Mouse (Mus musculus): ENCODE results near the gene Mbtd1.

DNA sequence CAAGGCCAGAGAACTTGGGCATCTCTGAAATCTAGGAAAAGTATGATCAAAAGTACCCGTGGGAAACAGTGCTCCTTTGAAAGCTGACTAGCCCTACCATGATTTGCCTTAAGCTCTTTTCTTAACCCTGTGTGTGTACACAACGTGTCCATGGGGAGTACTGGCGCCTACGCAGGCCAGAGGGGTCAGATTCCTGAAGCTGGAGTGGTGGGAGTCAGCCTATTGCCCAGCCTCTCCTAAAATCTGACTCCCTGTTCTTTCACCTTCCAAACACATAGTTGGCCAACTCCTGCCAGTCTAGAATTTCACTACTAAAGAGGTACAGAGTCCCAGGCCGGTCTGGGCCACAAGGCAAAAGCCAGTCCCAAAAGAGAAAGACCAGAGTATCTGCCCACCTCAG lies 66.7 kb downstream of the Mbtd1 start:
- TF ChIP-seq CTCF (IDR thresholded peaks at IDR 0.05; ENCODE audit: borderline replicate concordance, insufficient read depth, low read depth, low read length) = no peak
- TF ChIP-seq POLR2A (IDR thresholded peaks at IDR 0.05; ENCODE audit: borderline replicate concordance, insufficient read depth, low read length) = no peak

Data from cerebellum, adult 2 months (tissue).